Mouse (Mus musculus): Measurements from ENCODE around the gene B230307C23Rik.
"Not testable (repeated sequence)": the region's sequence is repeated elsewhere in the genome, so short reads cannot be mapped to it uniquely, and the experiment has no call there.

Gene B230307C23Rik

GRCm38 (mm10) chr16:98022081-98022480, 25.0 kb downstream of the B230307C23Rik start:
- DNase-seq (ENCODE audit: low spot score in 2 of 2) = no peak

- DNase-seq (ENCODE audit: low spot score in 2 of 2) = no peak
Measured at GRCm38 (mm10) chr16:98022657-98023345, 25.7 kb downstream of the B230307C23Rik start.

GRCm38 (mm10) chr16:98026186-98026585, 29.1 kb downstream of the B230307C23Rik start:
- not testable (repeated sequence) for DNase-seq (ENCODE audit: low spot score in 2 of 2)

GRCm38 (mm10) chr16:98034971-98035370, 37.9 kb downstream of the B230307C23Rik start:
- not testable (repeated sequence) for DNase-seq (ENCODE audit: low spot score in 2 of 2)

GRCm38 (mm10) chr16:98041676-98042075, 44.6 kb downstream of the B230307C23Rik start:
- peak in 1 of 2 experiments; percentile 29 for DNase-seq (ENCODE audit: low spot score in 2 of 2)

- not testable (repeated sequence) for DNase-seq (ENCODE audit: low spot score in 2 of 2)
Measured at GRCm38 (mm10) chr16:98079382-98079781, 82.3 kb downstream of the B230307C23Rik start.

GRCm38 (mm10) chr16:98081140-98081539, 84.0 kb downstream of the B230307C23Rik start:
- peak in 1 of 2 experiments; percentile 1 for DNase-seq (ENCODE audit: low spot score in 2 of 2)

All from frontal cortex, postnatal 36 days (tissue).